Mouse (Mus musculus) hindbrain, embryonic 10.5 days (tissue): Measurements from ENCODE around the gene Col19a1. TPM values are rescaled to one million over a fixed set of nuclear protein-coding genes. Genes with fewer than 3 reads are reported as not detected.
A peak's percentile ranks its signal among the peaks of the same experiment; 100 is the strongest.

Experiments used
- DNase-seq: peaks from one replicate; pipeline ENCODE4 v3.0.0-alpha.2; 2017; ENCODE audit warnings: low spot score
- H3K27ac ChIP-seq: fragments of 300-500 bp; sonication (generic); 2 replicates; pipeline ENCODE4 v1.5.1; 2016; ENCODE audit warnings: mild to moderate bottlenecking, moderate library complexity
- H3K27me3 ChIP-seq: fragments of 300-500 bp; sonication (generic); 2 replicates; pipeline ENCODE4 v1.6.1; 2016; ENCODE audit warnings: mild to moderate bottlenecking; ENCODE audit not compliant: poor library complexity, insufficient read depth, severe bottlenecking
- H3K36me3 ChIP-seq: fragments of 300-500 bp; sonication (generic); 2 replicates; pipeline ENCODE4 v1.6.1; 2016; ENCODE audit warnings: mild to moderate bottlenecking, moderate library complexity
- H3K4me1 ChIP-seq: fragments of 300-500 bp; sonication (generic); replicated peaks from 2 replicates; pipeline ENCODE4 v1.6.1; 2016; ENCODE audit warnings: mild to moderate bottlenecking
- H3K4me3 ChIP-seq: fragments of 300-500 bp; sonication (generic); 2 replicates; pipeline ENCODE4 v1.5.1; 2016; ENCODE audit warnings: mild to moderate bottlenecking, moderate library complexity
- H3K9me3 ChIP-seq: fragments of 300-500 bp; sonication (generic); 2 replicates; pipeline ENCODE4 v1.6.1; 2016; ENCODE audit warnings: mild to moderate bottlenecking, moderate library complexity
- WGBS: fragments of 180-500 bp; shearing (Covaris S2); methylation state at CpG from one replicate; pipeline ENCODE4 v1.1.7; 2016; 5-methylcytosine and 5-hydroxymethylcytosine counted together
- polyA plus RNA-seq: library from polyadenylated mRNA; unstranded; fragments of >200 nt; fragmentation: Nextera tagmentation; extraction: Ambion mirVana; gene quantifications from 2 replicates; pipeline ENCODE4 v1.2.1, GENCODE M21; 2016

The Col19a1 gene
- polyA plus RNA-seq, 1 experiment from 2014 or later, result 0.24 TPM

DNA sequence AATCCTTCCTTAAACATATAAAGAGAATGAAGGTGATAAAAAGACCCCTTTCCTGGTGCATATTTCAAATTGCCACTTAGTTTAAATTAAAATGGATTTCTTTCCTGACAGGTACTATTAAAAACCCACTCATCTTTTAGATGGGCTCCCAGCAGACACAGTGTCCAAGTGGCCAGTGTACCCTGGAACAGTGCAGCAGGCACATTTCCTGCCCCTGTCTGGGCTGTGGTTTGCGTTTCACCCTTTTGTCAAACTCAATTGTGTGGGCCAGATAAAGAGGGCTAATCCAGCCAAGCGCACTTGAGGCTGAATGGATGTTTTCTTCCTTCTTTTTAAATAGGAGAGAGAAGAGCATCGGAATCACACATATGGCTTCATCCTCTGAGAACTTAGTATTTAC is 320.2 kb downstream of the Col19a1 start:
- 51% methylated on average over 3 of the region's 3 CpGs for WGBS
- Histone ChIP-seq H3K27me3 (no peaks in the 10 kb centered on the region), H3K9me3 (no peaks in the 10 kb centered on the region)

DNA sequence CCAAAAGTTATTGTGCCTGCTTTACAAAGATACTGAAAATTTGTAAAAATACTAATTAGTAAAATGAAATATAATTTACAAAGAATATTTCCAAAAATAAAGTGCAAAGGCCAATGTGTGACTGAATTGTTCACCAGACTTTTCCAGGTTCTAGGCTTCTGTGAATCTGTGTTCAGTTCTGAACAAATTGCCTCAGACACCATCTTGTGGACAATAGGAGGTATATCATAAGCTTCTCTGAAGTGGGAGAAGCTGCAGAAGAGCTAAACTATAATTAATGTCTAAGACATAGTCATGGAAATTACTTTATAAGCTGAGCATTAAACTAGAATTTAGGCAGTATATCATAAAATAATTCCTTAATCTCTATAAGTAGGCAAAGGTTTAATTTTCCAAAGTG is 326.1 kb downstream of the Col19a1 start:
- H3K4me1 ChIP-seq, result no peaks in the 10 kb centered on the region
- no peak overlapping the region for H3K4me3 ChIP-seq
- H3K36me3 ChIP-seq, result no peaks in the 10 kb centered on the region
- DNase-seq, result no peak
- H3K27me3 ChIP-seq, result no peaks in the 10 kb centered on the region
- no peak overlapping the region for H3K27ac ChIP-seq
- H3K9me3 ChIP-seq, result no peaks in the 10 kb centered on the region

More for the DNA sequence above, 320.2 kb downstream of the Col19a1 start:
- no peaks in the 10 kb centered on the region for H3K36me3 ChIP-seq
- H3K4me1 ChIP-seq, result 0 out of 2 replicates have a peak, but pooled peaks cover 3% of the 10 kb centered on the region
- no peak for DNase-seq
- no peak overlapping the region for H3K27ac ChIP-seq
- H3K4me3 ChIP-seq, result no peak overlapping the region

DNA sequence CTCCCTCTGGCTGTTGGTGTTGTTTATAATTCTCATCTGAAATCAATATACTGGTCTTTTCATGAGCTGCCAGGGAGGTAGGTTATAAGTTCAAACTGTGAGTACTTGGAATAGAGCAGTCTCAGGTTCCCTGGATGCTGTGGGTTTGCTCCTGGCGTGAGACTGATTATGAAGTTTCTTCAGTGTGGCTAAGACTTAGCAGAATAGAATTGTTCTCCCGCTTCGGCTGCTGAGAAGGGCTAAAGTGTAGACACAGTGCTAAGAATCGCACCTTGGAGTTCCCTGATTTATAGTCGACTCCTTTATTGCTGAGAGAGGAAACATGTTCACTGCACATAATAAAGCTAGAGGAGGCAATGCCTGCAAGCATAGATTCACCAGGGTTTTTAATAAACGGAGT is 327.9 kb downstream of the Col19a1 start:
- 76% methylated on average over 6 of the region's 6 CpGs for WGBS

DNA sequence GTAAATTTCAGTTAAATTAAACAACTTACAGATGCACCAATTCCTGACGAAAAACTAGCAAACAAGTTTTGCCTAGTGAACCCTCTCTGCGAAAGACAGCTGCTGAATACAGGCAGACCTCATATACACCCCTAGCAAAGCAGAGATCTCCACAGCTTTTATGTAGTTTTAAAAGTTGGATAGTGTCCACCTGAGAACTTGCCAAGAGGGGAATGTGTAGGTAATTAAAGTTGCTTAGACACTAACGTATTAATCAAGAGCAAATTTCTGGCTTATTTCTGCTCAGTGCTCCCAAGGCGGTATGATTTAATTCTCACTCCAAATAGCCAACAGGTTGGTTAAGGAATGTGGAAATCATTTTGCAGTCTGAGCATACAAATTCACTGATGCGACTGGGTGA is 329.3 kb downstream of the Col19a1 start:
- no peak overlapping the region for H3K27ac ChIP-seq
- H3K4me3 ChIP-seq, result no peak overlapping the region
- WGBS, result 85% methylated on average over 5 of the region's 5 CpGs
- DNase-seq, result no peak
- H3K27me3 ChIP-seq, result no peaks in the 10 kb centered on the region
- H3K36me3 ChIP-seq, result no peaks in the 10 kb centered on the region
- no peaks in the 10 kb centered on the region for H3K4me1 ChIP-seq
- H3K9me3 ChIP-seq, result no peaks in the 10 kb centered on the region

More for the DNA sequence above, 327.9 kb downstream of the Col19a1 start:
- Histone ChIP-seq H3K27ac (no peak overlapping the region), H3K4me3 (no peak overlapping the region), H3K9me3 (no peaks in the 10 kb centered on the region), H3K27me3 (no peaks in the 10 kb centered on the region), H3K4me1 (no peaks in the 10 kb centered on the region), H3K36me3 (no peaks in the 10 kb centered on the region)
- DNase-seq, result no peak

DNA sequence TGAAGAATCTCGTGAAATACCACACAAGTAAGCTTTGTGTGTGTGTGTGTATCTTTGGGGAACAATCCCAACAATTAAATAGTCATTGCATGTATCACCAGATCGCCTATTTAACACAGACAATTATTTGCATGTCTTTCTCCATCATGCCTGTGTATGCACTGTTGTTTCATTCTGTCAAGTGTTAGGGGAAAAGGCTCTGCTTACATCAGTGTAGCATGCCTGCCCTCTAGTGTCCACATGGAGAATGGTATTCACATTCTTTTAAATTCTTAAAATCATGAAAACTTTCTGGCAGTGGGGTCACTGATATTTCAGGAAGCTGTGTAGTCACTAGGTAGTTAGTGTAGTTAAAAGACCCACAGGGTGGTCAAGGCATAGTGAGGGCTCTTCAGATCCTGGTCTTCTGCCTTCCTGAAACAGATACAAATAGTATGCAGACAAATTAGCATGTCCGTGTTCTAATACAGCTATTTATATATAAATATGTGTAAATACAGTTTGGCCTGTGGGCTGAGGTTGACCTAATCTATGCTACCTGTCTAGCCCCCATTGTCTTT is 338.1 kb downstream of the Col19a1 start:
- Histone ChIP-seq H3K36me3 (no peaks in the 10 kb centered on the region), H3K4me3 (no peak overlapping the region), H3K9me3 (no peaks in the 10 kb centered on the region), H3K27ac (no peak overlapping the region), H3K27me3 (no peaks in the 10 kb centered on the region), H3K4me1 (no peaks in the 10 kb centered on the region)
- DNase-seq, result no peak
- WGBS, result 63% methylated on average over 3 of the region's 3 CpGs

DNA sequence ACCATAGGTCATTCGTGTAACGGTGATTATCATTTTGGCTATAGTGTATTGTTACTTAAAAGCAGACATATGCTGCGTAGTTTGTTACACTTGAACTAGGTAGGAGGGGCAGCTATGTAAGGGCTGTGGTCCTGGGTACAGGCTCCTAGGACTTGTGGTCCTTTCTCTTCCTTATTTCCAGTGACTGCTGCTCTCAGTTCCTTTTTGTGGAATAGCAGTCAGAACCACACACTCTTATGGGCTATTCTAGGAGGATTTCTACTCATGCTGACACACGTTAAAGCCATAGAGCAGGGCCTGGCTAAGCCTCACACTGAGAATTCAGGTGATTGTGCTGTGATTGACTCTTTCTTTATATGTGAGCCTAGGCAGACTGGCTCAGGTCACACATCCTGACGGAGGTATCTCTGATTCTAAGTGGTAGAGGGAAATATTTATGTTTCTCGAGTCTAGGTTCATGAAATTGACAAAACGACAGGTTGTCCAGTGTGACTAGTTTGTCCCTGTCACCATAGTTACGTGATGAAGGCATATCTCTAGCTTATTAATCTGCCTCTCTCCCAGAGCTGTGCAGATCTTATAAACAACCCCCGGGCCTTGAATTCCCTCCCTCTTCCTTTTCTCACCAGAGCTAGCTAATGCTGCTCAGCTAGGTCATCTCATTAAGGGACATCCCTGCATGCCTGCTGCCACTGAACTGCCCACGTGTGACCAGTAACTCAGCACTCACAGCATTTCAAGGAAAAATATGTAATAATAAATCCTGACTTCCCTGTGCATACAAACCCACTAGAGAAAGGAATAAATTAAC is 338.8 kb downstream of the Col19a1 start:
- no peaks in the 10 kb centered on the region for H3K9me3 ChIP-seq
- WGBS, result 81% methylated on average over 10 of the region's 10 CpGs
- no peak overlapping the region for H3K4me3 ChIP-seq
- H3K4me1 ChIP-seq, result no peaks in the 10 kb centered on the region
- H3K27ac ChIP-seq, result no peak overlapping the region
- no peak for DNase-seq
- no peaks in the 10 kb centered on the region for H3K27me3 ChIP-seq
- no peaks in the 10 kb centered on the region for H3K36me3 ChIP-seq

DNA sequence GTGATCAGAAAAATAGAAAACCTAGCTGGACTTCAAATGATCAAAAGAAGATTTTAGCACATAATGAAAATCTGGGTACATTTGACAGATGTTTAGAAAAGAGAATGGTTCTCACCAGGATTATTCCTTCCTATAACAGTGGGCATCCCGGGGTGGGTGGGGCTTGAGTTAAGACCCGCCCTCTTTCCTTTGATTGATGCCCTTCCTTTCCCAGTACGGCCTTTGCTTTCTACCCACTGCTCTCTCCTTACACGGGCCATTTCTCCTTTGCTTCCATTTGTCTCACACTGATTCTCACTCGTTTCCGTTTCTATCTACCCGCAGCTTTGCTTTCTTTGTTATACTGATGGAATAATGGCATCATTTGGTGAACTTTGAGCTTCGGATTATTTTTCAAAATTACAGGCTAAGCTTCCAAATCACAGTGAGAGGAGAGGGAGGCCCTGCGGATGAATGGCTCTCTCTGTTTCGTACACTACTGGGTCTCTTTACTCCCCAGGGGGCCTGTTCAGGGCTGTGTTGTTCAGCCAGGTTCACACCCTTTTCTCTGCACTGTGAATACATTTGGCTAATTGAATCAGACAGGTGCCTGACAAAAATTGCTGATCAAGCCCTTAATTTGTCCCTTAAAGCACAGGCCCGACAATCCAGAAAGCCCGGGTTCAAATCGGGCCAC is 341.4 kb downstream of the Col19a1 start:
- Histone ChIP-seq H3K4me3 (no peak overlapping the region), H3K9me3 (no peaks in the 10 kb centered on the region), H3K27ac (no peak overlapping the region), H3K4me1 (no peaks in the 10 kb centered on the region), H3K27me3 (peaks cover 3% of the 10 kb centered on the region), H3K36me3 (no peaks in the 10 kb centered on the region)
- 64% methylated on average over 13 of the region's 13 CpGs for WGBS
- no peak for DNase-seq

DNA sequence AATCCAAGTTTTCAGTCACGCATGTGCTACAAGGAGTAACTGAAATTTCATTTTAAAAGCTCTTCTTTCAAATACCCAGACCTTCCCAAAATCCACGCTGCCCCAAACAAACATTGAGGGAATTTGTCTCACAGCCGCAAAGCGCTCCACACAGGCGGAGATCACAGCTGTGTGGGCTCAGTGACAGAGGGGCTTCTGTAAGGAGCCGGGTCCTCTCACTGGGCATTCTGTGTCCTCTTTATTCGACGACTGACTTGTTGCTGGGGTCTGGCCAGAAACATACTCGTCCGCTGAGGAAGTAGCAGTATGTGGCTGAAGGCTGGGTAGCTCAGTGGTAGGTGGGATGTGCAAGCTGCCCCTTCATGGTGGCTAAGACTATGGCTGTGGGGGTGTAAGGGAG is 342.3 kb downstream of the Col19a1 start:
- no peaks in the 10 kb centered on the region for H3K36me3 ChIP-seq
- no peaks in the 10 kb centered on the region for H3K9me3 ChIP-seq
- H3K4me1 ChIP-seq, result 0 out of 2 replicates have a peak, but pooled peaks cover 7% of the 10 kb centered on the region
- DNase-seq, result no peak
- no peak overlapping the region for H3K27ac ChIP-seq
- no peak overlapping the region for H3K4me3 ChIP-seq
- WGBS, result 78% methylated on average over 10 of the region's 10 CpGs
- peaks cover 3% of the 10 kb centered on the region for H3K27me3 ChIP-seq

DNA sequence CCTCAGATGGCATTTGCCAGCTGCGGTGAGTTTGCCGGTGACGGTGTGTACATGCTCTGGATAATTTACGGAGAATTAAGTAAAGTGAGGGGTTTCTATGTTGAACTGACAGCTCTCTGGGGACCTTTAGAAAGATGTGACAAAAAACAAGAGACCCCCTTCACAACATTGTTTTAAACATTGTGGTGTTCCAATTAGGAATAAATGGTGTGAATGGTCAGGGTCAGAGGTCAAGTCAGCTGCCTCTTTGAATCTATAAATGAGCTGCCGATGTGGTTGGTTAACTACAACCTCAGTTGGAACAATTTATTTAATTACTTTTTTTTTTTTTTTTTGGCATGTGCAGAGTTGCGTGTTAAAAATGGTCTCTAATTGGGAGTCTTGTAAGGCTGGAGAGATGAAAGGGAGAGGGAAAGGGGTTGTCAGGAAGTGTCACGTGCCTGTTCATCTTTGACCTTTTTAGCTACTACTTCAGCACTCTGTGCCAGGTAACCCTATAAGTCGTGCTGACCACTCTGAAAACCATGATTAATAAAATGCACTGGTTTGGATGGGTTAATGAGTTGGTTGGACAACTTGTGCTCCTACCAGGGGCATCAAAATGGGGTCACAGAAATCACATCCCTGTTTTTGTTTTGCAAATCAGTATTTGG is 347.1 kb downstream of the Col19a1 start:
- no peak for DNase-seq
- Histone ChIP-seq H3K9me3 (no peaks in the 10 kb centered on the region), H3K4me3 (no peak overlapping the region), H3K4me1 (0 out of 2 replicates have a peak, but pooled peaks cover 10% of the 10 kb centered on the region), H3K36me3 (no peaks in the 10 kb centered on the region), H3K27ac (no peak overlapping the region), H3K27me3 (peaks cover 11% of the 10 kb centered on the region)
- 30% methylated on average over 8 of the region's 8 CpGs for WGBS

DNA sequence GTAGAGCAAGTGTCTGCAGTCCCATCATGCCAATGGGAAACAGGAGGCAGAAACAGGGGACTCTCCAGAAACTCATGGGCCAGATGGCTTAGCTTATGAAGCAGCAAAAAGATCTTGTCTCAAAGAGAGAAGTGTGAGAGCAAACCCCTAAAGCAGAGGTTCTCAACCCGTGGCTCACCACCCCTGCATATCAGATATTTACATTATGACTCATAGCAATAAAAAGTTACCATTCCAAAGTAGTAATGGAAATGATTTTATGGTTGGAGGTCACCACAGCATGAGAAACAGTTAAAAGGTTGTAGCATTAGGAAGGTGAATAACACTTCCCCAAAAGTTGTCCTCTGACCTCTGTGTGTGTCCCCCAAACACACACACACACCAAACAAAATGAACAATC is 350.9 kb downstream of the Col19a1 start:
- WGBS, result 82% methylated on average over 1 of the region's 1 CpGs
- Histone ChIP-seq H3K27me3 (0 out of 2 replicates have a peak, but pooled peaks cover 7% of the 10 kb centered on the region), H3K4me1 (0 out of 2 replicates have a peak, but pooled peaks cover 10% of the 10 kb centered on the region), H3K4me3 (no peak overlapping the region), H3K27ac (no peak overlapping the region), H3K9me3 (no peaks in the 10 kb centered on the region), H3K36me3 (no peaks in the 10 kb centered on the region)
- DNase-seq, result no peak

DNA sequence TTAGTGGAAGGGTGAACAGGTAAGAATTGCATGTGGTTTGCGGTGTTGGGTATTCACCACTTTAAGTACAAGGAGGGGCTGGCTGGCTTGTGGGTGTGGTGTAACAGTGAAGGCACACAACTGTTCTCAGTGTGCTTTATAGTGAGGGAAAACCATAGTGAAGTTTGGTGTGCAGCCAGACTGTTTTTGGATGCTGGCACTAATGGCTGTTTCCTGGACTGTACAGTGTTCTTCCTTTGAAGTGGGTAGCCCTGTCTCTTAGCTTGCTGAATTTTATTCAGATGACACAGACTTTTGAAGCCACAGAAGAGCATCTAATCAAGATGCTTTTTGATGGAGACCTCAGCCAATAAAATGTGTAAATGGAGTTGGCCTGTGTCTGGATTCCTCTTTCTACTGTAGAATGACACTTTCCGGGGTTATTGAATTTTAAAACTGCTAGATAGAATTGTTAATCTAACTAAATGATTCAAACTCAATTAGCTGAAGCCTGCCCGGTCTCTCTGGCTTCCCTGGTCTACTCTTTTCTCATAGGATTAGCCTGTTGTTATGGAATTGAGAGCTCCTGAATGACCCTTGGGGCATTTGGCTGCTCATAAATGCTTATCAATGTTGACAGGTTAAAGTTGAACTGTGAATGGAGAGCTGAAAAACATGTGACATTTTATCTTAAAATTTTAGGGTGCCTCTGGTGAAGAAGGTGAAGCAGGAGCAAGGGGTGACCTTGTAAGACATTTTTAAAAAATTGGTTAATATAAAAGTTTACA is 355.6 kb downstream of the Col19a1 start:
- no peaks in the 10 kb centered on the region for H3K9me3 ChIP-seq
- WGBS, result 80% methylated on average over 3 of the region's 3 CpGs
- no peaks in the 10 kb centered on the region for H3K27me3 ChIP-seq
- H3K4me1 ChIP-seq, result peaks cover 6% of the 10 kb centered on the region
- no peaks in the 10 kb centered on the region for H3K36me3 ChIP-seq
- no peak overlapping the region for H3K4me3 ChIP-seq
- DNase-seq, result no peak
- H3K27ac ChIP-seq, result no peak overlapping the region

DNA sequence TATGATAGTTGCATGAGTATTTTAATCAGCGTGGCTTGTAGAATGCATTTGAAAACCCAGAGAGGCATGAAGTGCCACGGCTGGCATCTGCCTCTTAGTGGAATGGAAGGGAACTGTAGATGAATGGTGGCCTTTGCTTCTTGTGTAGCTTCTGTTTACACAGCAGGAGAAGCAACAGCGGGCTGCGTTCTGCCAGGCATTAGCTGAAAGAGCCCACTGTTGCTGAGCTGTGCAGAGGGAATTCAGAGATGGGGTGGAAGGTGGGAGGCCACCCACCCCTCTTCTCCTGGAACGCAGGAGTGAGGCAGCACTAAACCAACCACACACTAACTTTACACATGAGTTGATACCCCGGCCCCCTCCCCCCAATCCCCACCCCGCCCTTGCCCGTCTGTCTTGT is 356.8 kb downstream of the Col19a1 start:
- Histone ChIP-seq H3K36me3 (no peaks in the 10 kb centered on the region), H3K4me3 (no peak overlapping the region), H3K27ac (no peak overlapping the region), H3K9me3 (no peaks in the 10 kb centered on the region), H3K4me1 (peaks cover 6% of the 10 kb centered on the region), H3K27me3 (no peaks in the 10 kb centered on the region)
- peak; percentile 45 for DNase-seq
- WGBS, result 33% methylated on average over 8 of the region's 8 CpGs
